Mouse (Mus musculus): ENCODE measurements around the gene Myl9.
A peak's percentile ranks its signal among the peaks of the same experiment; 100 is the strongest.
"Not testable (repeated sequence)": the region's sequence is repeated elsewhere in the genome, so short reads cannot be mapped to it uniquely, and the experiment has no call there.

The Myl9 gene

DNA sequence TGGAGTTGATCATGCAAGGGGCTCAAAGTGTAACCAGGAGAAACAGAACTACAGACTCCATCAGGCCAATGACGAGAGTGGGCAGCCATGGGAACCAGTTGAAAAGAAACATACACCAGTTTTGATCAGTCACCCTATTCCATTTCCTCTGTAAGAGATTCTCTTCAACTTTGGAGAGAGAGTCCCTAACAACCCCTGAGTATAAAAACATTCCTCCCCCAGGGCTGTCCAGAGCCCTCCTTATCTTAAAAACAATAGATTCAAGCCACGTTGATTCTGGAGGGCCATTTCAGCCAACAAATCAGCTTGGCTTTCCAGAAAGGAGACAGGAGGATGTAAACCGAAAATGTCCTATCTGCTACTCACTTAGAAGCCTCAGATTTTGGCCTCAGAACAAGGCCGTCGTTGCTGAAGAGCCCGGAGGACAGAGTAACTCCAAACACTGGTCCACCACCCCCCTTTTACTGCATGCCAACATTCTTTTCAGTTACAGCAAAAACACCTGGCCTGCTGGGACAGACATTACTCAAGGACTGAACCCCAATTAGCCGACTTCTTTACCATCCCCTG lies 8.9 kb downstream of the Myl9 start:
- DNase-seq (ENCODE audit: low read depth, low spot score) = no peak

DNA sequence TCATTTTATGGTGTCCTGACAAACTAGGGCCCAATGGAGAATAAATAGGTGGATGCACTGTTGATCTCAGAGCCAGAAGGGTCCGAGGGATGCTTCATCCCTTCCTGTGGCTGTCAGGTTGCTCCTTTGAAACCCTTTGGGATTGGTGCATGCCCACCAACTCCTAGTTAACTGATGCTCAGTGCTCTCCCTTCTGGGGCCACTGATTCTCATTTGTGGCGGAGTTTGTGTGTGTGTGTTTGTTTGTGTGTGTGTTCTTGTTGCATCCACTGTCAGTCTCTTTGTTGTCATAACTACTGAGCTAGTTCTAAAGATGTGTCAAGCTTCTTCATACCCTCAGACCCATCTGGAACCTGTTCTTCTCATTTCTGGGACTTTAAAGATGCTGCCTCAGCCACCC lies 9.7 kb downstream of the Myl9 start:
- DNase-seq (ENCODE audit: low read depth, low spot score) = no peak

DNA sequence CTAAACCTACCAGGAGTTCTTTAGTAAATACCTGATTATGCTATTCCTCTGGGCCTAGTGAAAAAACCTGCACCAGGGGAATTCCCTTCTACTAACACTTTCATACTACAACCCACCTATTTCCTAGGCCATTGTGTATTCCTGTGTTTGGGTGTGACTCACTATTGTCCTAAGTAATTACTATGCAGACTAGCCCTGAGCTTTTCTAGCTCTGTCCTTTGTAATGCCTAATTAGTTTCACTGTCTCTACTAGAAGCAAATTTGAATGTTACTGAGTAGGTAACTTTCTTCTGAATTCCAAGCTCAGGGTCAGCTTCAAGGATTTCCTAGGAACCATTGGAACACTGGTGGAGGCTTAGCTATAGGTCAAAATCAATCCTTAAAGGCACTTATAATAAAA lies 11.1 kb downstream of the Myl9 start:
- not testable (repeated sequence) for DNase-seq (ENCODE audit: low read depth, low spot score)

DNA sequence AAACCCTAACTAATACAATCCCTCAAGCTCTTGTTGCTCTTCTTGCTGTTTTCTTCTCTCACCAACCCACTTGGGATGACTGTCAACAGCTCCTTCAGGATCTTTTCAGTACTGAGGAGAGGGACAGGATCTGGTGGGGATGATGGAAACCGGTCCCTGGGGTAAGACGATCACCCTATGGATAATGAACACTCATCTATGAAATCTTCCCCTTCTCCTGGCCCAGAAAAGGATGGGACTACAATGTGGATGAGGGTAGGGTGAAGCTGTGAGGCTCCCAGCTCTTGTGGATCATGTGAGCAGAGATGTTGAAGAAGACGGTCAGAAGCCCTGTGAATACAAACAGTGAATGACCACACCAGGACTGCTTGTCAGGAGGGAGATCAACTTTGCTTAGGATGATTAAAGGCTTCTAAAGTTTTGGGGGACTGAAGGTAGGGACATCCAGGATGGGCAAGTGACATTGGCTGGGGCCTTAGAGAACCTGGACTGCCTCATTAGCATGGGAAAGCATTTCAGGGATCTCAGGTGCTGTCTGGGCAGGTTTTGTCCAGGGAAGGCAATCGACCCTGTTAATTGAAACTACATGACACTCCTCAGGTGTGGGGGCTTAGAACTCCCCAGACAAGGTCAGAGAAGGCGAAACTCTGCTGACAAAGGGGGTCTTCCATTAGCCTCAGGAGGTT lies 12.0 kb downstream of the Myl9 start:
- no peak for DNase-seq (ENCODE audit: low read depth, low spot score)

DNA sequence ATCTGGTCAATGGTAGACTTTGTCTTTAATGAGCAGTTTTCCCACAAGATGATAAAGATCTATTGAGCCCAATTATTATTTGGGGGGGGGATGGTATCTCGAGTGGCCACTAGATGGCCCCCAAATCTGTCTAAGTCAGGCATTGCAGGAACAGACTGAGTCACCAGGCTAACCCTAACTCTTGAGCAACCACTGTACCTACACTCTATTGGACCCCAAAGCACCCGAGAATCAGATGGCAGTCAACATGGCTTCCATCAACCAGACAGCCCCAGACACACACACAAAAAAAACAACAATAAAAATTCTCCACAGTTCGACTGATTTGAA lies 12.5 kb downstream of the Myl9 start:
- DNase-seq (ENCODE audit: low read depth, low spot score) = no peak

DNA sequence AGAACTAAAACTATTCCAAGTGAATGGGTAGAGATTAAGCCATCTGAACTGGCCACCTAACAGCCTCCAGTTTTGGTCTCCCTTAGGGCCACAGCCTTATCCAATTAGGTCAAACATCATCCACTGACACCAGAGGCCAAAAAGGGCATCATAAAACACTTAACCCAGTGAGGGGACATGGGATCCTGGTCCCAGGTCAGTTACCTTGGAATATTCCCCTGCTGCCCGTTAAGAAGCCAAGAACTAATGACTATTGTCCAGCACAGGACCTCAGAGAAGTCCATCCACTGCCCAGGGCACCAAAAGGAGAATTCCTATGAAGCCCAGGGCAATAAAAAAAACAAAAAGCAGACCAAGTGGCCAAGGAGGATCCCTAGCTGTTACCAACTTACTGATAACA lies 13.6 kb downstream of the Myl9 start:
- DNase-seq (ENCODE audit: low read depth, low spot score) = no peak

DNA sequence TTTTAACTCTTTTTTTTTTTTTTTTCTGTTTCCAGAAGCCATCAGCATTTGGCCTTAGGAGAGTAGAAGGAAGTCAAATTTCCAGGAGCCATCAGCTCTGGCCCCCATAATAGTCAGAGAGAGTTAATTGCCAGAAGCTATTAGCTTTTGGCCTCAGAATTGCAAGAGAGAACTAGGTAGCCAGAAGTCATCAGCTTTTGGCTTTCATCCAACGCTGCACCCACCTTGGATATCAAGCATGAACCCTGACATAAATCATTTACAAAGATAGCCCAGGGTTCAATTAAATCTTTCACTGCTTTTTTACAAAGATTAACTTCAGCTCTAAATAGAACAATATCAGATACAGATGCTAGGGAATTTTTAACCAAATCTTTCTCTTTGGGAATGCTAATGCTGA lies 23.3 kb downstream of the Myl9 start:
- DNase-seq (ENCODE audit: low read depth, low spot score) = no peak

DNA sequence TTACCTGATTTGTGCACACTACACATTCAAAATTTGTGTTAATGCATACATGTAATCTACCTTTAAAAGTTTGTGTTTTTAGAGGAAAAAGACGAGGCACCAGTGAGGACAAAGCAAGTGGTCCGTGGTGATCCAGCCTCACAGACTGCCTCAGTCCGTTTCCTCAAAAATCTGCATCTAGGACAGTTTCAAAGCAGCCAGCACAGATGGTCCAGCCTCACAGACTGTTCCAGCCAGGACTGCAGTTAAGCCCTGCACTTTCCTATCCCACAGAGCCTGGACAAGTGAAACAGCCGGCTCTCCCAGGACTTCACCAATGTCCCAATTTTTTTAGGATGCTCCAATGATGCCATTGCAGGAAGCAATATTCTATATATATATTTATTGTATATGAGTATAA lies 25.8 kb downstream of the Myl9 start:
- no peak for DNase-seq (ENCODE audit: low read depth, low spot score)

DNA sequence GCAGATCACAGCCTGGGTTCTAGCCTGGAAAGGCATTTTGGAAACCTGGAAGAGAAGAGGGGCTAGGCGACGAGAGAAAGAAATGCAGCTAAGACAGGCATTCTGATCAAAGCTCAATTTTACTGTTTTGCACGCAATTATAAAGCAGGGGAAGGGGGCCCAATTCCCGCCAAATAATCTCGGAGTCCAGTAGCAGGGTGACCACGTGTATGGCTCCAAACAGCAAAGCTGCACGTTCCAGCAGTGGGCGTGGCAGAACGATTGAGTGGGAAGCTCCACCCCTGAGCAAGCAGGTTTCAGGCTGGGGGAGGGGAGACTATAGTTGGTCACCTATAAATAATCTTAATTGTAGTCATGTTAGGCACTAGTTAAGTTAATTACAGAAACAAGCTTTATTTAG lies 26.9 kb downstream of the Myl9 start:
- DNase-seq (ENCODE audit: low read depth, low spot score) = not testable (repeated sequence)

DNA sequence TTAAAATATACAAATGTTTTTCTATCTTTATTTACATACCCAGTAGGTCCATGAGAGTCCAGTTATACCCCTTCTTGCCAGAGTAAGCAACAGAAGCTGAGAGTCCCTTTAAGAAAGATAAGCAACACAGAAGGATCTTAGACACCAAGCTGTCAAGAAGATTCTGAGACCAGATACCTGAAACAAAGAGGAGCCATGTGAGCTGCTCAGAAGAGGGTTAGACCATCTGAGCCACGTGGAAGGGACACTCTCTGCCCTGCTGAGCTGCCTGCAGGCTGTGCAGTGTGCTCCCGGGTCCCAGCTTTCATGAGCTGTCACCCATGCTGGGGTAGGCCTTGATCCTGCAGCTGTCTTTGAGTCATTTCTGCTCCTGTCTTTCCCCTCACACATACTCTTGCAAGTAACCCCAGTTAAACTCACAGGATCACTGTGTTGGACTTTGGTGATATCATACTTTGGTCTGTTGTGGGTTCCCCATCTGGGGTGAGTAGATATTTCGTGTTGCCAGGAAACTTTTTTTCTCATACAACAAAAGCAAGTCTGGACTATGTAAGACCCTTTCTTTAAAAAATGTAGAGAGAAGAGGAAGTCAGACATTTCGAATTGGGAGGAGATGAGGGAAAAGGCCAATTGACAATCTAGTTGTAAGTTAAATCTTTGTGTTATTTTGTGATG lies 28.6 kb downstream of the Myl9 start:
- no peak for DNase-seq (ENCODE audit: low read depth, low spot score)

DNA sequence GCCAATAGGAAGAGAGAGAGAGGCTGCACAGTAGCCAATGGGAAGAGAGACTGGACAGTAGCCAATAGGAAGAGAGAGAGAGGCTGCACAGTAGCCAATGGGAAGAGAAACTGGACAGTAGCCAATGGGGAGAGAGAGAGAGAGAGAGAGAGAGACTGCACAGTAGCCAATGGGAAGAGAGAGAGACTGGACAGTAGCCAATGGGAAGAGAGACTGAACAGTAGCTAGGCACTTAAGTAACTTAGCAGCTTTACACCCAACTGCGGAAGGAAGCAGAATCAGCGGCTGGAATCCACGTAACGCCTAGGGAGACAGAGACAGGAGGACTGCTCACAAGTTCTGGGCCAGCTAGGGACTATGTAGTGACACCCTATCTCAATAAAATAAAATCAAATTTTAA lies 29.4 kb downstream of the Myl9 start:
- no peak for DNase-seq (ENCODE audit: low read depth, low spot score)

DNA sequence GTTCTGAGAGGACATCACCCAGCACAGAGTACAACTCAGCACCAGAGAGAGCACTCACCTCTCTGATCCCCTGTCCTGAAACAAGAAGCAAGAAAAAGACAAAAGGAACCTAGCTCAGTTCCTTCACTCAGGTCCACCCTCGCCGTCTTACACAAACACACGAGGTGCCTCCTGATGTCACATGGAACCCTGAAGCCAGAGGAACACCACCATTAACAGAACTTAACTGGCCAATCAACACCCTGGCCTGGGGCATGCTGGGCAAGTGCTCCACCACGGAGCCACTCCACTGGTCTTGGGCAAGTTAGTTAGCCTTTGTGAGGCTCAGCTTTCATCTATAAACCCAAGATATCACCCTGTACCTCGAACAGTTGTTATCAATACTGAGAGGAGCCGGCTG lies 31.7 kb downstream of the Myl9 start:
- no peak for DNase-seq (ENCODE audit: low read depth, low spot score)

DNA sequence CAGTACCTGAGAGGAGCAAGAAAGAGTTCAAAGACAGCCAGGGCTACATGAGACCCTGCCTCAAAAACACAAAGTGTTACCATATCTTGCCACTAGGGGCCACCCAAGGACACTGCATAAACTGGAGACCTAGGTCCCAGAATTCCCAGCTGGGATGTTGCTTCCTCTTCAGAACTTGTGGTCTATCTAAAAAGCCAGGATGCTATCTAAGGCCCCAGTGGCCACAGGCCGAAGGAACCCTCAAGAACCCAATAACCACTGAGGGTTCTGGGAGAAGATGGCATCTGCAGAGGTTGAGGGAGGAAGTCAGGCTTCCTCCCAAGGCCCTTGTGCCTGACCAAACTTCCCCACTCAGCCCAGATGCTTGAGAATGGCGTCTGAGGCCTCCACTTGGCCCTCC lies 34.4 kb downstream of the Myl9 start:
- DNase-seq (ENCODE audit: low read depth, low spot score) = peak; percentile 30

DNA sequence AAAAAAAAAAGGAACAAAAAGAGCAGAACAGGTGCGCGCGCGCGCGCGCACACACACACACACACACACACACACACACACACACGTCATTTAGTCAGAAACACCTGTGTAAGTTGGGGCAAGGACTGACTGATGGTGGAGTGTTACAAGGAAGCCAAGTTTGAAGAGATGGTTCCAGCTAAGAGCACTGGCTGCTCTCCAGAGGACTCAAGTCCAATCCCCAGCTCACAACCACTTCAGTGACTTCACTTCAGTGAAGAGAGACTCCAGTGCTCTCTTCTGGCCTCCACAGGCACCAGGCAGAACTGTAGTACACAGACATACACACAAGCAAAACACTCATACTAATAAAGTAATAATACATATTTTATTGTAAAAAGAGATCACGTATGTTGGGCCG lies 35.5 kb downstream of the Myl9 start:
- no peak for DNase-seq (ENCODE audit: low read depth, low spot score)

DNA sequence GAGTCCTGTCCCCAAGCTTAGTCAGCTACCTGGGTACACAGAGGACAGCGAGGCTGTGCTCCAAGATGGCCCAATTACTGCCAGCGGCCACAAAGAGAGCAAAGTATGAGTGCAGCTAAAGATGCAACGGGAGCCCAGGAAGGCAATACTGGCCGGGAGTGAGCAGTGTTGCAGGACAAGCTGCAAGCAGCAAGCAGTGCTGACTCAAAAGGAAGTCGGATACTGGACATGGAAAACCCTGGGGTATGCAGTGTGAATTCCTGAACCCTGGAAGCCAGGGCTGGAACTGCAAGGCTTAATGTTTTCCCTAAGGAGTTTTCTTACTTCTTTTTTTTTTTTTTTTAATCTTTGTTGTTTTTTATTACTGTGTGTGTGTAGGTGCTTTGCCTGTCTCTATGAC lies 36.3 kb downstream of the Myl9 start:
- DNase-seq (ENCODE audit: low read depth, low spot score) = no peak

DNA sequence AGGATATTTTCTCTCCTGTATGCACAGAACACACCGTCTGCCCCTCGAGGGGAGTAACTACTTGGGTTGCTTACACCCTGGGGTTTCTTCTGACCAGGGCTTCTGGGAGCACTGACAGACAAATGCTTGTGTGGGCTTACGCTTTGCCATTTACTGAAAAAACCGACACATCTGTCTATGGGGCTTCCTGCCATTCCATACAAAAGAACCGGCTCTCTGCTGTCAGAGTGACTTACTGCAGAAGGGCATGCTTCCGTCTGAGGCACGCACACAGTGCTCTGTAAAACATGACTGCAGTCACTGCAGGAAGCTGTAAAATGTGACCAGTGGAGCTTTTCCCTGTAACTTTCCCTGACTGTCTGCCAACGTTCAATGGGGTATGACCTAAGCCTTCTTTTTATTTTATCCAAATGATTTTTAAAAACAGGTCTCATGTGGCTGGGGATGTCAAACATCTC lies 39.2 kb downstream of the Myl9 start:
- no peak for DNase-seq (ENCODE audit: low read depth, low spot score)

DNA sequence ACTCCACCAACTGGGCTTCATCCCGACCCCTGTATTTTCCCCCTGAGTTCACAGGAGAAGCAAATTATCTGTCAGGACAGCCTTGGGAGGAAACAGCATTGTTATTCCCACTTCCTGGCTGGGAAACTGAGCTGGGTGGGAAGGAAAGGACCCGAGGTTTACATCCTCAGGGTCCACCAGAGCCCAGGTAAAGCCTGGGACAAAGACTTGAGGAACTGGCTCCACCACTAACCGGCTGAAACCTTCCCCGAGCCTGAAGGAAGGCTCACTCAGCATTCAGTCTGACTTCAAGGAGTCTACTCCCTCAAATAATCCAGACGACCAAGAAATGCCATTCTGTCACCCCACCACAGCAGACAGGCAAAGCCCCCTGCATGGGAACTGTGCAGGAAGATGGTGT lies 39.7 kb downstream of the Myl9 start:
- no peak for DNase-seq (ENCODE audit: low read depth, low spot score)

DNA sequence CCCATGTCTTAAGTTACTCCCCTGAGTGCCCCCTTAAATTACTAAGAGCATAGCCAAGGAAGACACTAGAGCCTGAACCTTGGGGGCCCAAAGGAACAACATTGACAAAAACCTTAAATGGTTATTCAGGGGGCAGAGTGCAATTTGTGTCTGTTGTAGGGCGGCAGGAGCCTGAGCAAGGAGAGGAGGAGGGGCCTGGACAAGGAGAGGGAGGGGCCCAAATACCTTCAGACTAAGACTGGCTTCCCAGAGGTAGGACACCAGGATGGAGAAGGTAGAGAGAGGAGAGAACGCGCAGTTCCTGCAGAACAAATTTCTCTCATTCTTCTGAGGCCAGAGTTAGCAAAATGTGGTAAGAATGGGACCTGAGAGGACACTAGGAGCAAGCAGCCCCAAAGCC lies 40.2 kb downstream of the Myl9 start:
- no peak for DNase-seq (ENCODE audit: low read depth, low spot score)

DNA sequence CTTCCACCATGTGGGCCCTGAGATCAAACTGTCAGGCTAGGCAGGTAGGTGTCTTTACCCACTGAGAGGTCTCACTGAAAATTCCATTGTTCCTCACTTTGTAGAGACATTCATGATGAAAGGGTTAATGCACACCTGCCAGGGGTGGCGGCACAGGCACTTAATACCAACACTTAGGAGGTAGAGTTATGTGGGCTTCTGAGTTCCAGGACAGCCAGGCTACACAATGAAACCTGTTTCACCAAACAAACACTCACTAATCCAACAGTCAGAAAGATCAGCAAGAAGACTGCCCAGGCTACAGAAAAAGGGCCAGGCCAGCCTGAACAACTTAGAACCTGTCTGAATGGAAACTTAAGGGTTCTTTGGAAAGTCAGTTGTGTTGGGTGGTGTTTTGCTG lies 40.9 kb downstream of the Myl9 start:
- no peak for DNase-seq (ENCODE audit: low read depth, low spot score)

DNA sequence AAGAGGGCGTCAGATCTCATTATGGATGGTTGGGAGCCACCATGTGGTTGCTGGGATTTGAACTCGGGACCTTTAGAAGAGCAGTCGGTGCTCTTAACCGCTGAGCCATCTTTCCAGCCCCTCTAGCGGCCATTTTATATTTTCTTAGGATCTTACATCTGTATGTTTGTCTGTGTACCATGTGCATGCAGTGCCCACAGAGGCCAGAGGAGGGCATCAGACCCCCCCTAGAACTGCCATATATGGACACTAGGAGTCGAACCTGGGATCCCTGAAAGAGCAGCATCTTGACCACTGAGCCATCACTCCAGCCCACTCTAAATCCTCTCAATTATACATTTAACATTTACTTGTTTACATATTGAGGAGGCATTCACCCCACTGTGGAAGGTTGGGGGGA lies 49.9 kb downstream of the Myl9 start:
- not testable (repeated sequence) for DNase-seq (ENCODE audit: low read depth, low spot score)

Measured in brain, embryonic 18.5 days (tissue).